Mouse (Mus musculus) left cerebral cortex, postnatal 10 days (tissue): ENCODE measurements around the gene Prdm16. TPM values are rescaled to one million over a fixed set of nuclear protein-coding genes. Genes with fewer than 3 reads are reported as not detected.

ENCODE experiments used
- DNase-seq, 2 experiments: peaks; one replicate each; pipeline ENCODE4 v3.0.0; 2021 to 2022; ENCODE audit warnings: low spot score in 2 of 2, mixed read lengths in 1 of 2; ENCODE audit errors: extremely low spot score in 1 of 2
- intact Hi-C: fragments of 180-260 bp; cut with DNase I; formaldehyde crosslinking; loops from one replicate; pipeline ENCODE4 v1.15.1; 2025
- total RNA-seq, 2 experiments: library from RNA; stranded (reverse); gene quantifications; 2 replicates each; pipeline ENCODE4 v1.2.3; 2021

Prdm16 gene
- total RNA-seq, 2 experiments from 2014 or later, result 4.9 to 6.1 TPM

- intact Hi-C loops, result no loop called here
- DNase-seq, result no peak
These were observed 96.0 kb downstream of the Prdm16 start for GRCm38 (mm10) chr4:154540671-154541070.

DNA sequence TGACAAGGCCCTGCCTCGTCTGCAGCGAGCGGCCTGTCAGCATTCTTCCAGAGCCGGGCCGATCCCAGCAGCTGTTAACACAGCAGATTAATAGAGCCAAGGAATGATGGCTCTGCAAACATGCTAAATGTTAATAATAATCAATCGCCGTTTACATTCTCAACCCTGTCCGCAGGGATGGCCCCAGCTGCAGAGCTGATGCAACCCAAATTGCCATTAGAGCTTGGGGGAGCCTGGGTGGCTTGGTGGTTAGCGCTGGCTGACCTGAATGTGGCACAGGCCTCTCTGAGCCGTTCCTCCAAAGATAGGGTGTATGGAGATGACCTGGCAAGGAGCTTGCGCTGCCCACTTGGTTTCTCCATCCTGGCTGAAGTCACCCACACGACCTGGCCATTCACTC, 97.0 kb downstream of the Prdm16 start:
- intact Hi-C loops, result no loop called here

GRCm38 (mm10) chr4:154538727-154539126, 97.9 kb downstream of the Prdm16 start:
- intact Hi-C loops, result no loop called here

More for the DNA sequence above, 97.0 kb downstream of the Prdm16 start:
- no peak for DNase-seq

DNA sequence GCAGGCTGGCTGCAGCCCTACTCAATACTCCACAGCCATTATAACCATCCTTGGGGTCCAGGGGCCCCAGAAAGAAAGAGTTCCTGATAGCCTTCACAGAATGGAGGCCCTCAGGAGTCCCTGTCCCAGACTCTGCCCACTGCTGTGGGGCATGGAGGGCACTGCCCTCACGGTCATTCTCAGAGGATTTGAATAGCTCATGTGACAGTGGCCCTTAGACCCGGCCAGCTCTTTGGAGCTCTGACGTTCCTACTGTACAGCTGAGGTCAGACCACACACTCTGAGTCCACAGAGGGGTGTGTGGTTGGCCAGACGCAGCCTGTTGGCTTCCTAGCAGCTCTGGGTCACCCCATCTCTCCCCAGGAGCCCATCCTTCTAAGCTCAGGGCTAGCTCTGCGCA, 100.6 kb downstream of the Prdm16 start:
- DNase-seq, result no peak
- intact Hi-C loops, result no loop called here

More at GRCm38 (mm10) chr4:154538727-154539126, 97.9 kb downstream of the Prdm16 start:
- DNase-seq, result no peak

DNA sequence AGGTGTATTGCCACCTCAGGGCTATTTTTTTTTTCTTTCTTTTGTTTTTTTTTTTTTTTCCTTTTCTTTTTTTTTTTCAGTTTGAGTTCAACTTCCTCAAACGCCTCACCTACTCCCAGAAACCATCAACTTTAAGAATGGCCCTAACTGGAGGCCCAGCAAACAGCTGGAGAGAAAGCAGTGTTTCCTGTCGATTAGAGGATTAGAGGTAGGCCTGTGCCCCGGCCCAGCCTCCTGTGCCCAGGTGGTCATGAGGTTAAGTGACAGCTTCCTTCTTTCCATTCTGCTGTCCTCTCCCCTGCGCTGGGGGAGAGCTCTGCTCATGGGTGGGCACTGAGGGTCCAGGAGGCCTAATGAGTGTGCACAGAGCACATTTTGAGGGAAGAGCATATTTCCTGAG, 105.3 kb downstream of the Prdm16 start:
- no peak for DNase-seq
- intact Hi-C loops, result no loop called here

GRCm38 (mm10) chr4:154530336-154530735, 106.3 kb downstream of the Prdm16 start:
- intact Hi-C loops, result no loop called here
- no peak for DNase-seq

DNA sequence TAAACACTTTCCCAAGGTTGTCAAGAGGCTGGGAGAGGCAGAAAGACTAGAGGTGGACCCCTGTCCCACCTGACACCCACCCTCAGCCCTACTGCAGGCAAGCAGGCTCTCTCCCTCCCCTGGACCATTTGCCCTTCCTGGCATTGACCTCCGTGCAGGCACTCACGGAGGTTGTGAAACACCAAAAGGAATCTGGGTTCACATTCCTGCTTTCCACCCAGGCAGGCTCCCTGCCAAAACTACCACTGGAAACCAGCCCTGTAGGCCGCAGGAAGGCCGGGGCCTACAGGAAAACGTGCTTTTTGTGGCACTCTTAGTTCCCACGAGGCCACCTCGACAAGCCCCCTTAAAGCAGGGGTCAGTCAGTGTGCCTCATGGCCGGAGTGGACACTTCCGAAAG, 109.2 kb downstream of the Prdm16 start:
- DNase-seq, result peak in 1 of 2 experiments; percentile 65
- intact Hi-C loops, result no loop called here

DNA sequence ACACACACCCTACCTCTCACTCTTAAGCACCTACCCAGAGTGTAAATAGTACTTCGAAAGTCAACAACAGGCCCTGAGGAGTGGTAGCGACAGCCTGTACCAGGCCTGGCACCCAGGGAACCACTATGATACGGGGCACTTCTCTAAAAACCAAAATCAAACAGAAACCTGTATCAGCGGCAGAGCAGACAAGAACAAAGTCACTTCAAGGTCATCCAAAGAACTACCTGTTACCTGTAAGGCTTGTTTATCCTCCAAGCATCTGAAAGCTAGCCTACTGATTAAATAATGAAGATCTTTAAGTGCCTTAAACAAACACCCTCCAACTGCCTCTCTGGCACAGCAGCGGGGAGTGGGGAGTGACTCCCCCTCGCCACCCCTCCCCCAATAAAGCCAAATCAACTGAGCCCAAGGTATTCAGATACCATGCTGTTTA, 110.3 kb downstream of the Prdm16 start:
- no peak for DNase-seq
- intact Hi-C loops, result no loop called here

GRCm38 (mm10) chr4:154523898-154524297, 112.8 kb downstream of the Prdm16 start:
- no peak for DNase-seq
- intact Hi-C loops, result no loop called here

DNA sequence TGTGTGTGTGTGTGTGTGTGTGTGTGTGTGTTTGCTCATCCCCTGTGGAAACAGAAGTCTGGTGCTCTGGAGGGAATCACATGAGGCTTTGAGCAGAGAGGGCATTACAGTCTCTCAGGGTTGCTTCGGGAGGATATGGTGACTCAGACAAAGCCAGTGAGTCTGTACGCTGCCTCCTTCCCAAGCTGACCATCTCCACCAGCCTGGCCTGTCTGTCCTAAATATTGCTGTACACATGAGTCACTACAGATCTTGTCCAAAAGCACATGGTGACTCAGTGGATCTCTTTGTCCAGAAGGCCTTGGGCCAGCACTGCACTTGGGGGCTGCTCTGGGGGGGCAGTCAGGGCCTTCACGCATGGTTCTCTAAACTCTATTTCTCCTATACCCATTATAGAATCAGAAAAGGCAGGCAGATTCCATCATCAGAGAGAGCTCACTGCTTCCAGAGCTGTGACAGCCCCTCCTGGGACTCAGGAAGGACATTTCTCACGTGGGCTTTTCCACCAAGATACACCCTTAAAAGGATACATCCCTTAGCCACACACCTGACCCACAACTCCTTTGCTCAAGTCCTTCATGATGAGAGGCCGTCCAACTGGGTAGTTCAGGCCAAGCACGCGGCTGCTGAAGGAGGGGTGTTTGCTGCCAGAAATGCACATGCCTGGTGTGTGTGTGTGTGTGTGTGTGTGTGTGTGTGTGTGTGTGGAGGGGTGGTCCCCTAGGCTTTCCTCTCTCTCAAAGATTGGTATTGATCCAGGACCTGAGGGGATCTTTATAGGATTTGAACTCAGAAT, 114.6 kb downstream of the Prdm16 start:
- intact Hi-C loops, result no loop called here
- no peak for DNase-seq

- DNase-seq, result no peak
- intact Hi-C loops, result no loop called here
These were observed 117.1 kb downstream of the Prdm16 start for GRCm38 (mm10) chr4:154519470-154520037.

- DNase-seq, result no peak
- intact Hi-C loops, result no loop called here
These were observed 118.7 kb downstream of the Prdm16 start for GRCm38 (mm10) chr4:154517991-154518390.

GRCm38 (mm10) chr4:154516470-154516869, 120.2 kb downstream of the Prdm16 start:
- intact Hi-C loops, result no loop called here
- no peak for DNase-seq

DNA sequence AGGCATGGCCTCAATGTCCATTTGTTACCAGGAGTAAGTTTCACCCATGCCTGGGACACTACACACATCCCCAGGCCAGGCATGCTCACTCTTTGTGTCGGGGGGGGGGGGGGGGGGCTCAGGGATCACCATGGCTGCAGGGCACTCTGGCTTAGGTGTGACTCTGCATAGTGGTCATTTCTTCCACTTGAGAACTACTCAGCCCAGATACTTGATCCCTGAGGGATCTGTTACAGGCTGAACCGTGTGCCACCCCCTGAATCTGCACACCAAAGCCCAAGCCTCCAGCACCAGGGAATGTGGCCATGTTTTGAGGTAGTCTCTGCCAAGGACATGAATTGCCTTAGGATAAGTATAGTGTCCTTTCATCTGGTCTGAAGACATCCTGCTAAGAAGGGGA, 123.0 kb downstream of the Prdm16 start:
- DNase-seq, result no peak
- intact Hi-C loops, result no loop called here

GRCm38 (mm10) chr4:154512518-154513090, 124.1 kb downstream of the Prdm16 start:
- intact Hi-C loops, result no loop called here
- DNase-seq, result no peak

GRCm38 (mm10) chr4:154511767-154512166, 124.9 kb downstream of the Prdm16 start:
- DNase-seq, result no peak
- intact Hi-C loops, result no loop called here

DNA sequence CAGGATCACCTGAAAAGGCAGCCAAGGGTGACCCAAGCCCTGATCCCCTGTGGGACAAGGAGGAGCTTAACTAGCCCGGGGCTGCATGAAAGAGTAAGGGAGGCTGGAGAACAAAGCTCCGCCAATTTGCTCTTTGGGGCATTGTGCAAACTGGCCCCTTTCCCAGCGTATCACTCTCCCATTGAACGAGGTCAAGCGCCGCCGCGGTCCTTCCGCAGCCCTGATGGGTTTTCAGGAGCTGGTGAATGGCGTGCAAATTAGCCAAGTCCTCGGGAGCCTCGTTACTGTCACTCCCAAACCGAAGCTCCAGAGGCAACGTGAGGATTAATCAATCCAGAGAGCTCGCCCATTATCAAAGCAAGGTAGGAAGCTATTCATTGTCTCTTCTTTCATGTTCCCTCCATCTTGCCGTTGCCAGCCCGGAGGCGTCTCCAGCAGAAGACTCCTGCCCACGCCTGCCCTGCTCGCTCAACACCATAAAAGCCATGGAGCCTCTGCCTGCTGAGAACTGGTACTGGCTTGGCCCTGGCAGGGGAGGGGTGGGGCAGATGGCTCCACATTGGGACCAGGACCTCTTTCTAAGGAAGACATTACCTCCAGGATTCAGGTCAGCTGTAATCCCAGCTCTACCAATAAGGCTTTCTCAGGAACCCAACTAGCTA, 129.8 kb downstream of the Prdm16 start:
- peak; percentile 58 for DNase-seq
- intact Hi-C loops, result no loop called here

- no peak for DNase-seq
- intact Hi-C loops, result no loop called here
These were observed 131.4 kb downstream of the Prdm16 start for GRCm38 (mm10) chr4:154505313-154505712.

DNA sequence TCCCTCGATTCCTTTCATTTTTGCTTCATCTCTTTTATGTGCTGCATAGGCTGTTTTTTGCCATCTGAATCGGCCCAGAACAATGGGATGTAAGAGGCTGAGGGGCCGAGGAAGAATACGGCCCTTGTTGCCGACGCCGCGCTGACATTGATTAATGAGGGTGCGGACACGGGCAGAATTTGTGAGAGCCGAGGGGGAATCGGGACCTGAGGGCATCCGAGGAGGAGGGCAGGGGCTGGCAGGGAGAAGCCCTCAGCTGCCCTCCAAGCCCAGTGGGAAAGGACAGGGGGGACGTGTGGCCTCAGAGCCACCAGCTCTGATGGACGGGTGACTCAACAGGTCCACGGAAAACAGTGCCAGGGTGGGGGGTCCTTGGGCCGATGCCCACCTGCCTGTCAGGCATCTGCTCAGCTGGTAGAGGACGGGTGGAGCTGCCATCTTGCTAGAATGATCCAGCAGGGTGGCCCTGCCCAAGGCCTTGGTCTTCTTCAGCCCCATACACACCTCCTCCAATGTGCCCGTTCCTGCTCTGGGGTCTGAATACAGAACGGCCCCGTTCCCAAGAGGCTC, 133.3 kb downstream of the Prdm16 start:
- DNase-seq, result no peak
- intact Hi-C loops, result no loop called here
